Mouse (Mus musculus) yolk sac, embryonic 10.5 days (tissue): ENCODE results near the gene St3gal4.
"Not testable (repeated sequence)": the region's sequence is repeated elsewhere in the genome, so short reads cannot be mapped to it uniquely, and the experiment has no call there.

ENCODE experiments used
- DNase-seq: peaks from one replicate; pipeline ENCODE4 v3.0.0-alpha.2; 2017; ENCODE audit warnings: low spot score

Gene St3gal4

DNA sequence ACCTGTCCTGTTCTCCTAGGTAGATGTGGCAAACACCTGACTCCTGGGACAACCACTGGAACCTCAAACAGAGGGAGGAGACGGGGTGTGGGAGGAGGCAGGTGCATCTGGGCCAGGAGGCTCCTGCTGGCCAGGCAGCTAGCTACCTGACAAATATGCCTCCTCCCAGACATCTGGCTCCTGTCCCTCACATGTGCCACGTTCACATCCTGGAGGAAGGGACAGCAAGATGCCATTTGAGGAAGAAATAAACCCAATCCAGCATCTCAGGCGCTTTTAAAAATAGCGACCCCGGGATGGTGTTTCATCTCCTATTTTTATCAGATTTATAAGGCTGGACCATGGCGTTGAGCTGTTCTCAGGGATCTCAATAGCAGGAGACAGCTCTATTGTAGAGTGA is at the start of gene St3gal4:
Gene St3gal4 (minus strand): TSS at position 101 of the 400 bp plus-strand sequence.
- no peak for DNase-seq

GRCm38 (mm10) chr9:35166798-35167635 is 47.9 kb upstream of the St3gal4 start:
- peak; percentile 81 for DNase-seq

DNA sequence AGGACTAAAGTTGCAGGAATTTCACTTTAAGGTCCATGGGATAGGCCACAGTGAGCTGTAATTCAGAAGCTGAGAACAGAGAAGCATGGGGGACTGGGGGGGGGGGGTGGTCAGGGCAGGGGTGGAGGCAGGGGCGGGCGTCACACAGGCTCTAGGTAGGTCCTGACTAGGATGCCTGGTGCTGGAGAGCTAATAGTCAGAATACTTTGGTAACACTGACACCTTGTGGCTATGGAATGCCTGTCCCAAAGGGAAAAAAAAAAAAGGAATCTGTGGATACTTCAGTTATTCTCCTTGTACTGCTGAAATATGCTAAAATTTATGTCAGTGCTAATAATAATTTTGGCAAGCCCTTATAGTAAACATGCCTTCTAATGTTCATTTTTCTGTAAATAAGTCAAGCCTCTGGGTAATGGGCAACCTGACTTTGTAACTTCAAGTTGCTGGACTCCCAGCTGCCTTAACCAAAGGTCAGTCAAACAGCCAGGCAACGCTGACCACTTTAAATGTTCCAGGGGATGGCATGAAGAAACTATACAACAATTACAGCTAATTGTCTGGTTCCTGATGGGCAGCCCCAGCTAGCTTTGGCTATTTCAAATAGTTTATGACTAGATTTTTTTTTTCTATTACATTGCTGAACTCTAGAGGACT is 47.2 kb upstream of the St3gal4 start:
- DNase-seq = peak; percentile 36

- DNase-seq = no peak
These were observed 45.2 kb upstream of the St3gal4 start for GRCm38 (mm10) chr9:35164142-35164874.

- DNase-seq = no peak
These were observed 44.1 kb upstream of the St3gal4 start for GRCm38 (mm10) chr9:35163011-35163690.

DNA sequence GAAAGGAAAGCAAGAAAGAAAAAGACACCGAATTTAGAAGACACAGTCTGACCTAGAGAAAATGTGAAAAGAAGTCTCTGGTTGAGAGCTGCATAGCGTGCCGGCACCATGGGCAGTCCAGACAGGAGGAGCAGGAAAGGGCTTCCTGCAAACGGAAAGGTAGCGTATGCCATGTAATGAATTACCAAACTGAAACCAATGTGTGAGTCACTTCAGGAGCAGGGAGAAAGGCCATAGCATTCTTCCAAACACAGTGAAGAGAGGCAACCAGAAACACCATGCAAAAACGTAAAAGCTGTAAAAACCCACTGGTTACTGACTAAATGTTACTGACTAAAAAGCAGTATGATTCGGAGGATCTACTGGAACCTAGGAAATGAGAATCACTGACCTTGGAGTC is 42.7 kb upstream of the St3gal4 start:
- DNase-seq = no peak

DNA sequence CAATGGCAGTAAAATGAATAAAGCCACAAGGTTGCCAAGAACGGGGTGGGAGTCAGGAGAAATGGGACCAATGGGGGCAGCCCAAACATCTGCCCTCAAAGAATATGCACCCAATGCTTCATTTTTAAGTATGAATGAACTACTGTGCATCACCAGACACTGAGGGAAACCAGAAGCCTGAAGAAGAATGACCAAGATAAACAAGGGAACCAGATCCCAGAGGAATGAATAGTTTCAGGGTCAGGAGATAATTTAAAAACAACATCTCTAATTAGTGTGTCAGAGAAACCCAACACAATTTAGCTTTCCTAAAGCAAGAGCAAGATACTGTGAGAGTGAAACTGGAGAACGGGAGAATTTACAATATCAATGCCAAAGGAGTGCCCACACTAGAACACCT is 41.6 kb upstream of the St3gal4 start:
- no peak for DNase-seq

- no peak for DNase-seq
These were observed 39.4 kb upstream of the St3gal4 start for GRCm38 (mm10) chr9:35158477-35158876.

GRCm38 (mm10) chr9:35156862-35157261 is 37.8 kb upstream of the St3gal4 start:
- DNase-seq = no peak

GRCm38 (mm10) chr9:35156002-35156710 is 37.1 kb upstream of the St3gal4 start:
- DNase-seq = no peak

- no peak for DNase-seq
These were observed 33.9 kb upstream of the St3gal4 start for GRCm38 (mm10) chr9:35152923-35153322.

DNA sequence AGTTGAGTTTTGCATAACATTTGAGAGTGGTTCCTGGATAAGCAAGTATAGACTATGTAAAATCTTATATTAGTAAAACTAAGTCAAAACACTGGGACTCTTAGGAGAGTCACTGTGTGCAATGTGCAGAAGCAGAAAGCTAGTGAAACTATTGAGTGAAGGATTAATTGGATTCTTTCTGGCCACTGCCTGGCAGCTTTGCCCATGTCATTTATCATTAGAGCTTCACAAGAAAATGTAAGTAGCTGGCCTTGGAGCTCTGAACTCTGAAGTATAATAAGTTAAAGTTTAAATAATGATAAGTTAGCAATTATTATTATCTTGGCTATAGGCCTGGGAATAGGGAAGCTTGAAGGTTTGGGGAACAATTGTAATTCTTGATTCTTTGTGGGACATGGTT is 29.8 kb upstream of the St3gal4 start:
- not testable (repeated sequence) for DNase-seq

DNA sequence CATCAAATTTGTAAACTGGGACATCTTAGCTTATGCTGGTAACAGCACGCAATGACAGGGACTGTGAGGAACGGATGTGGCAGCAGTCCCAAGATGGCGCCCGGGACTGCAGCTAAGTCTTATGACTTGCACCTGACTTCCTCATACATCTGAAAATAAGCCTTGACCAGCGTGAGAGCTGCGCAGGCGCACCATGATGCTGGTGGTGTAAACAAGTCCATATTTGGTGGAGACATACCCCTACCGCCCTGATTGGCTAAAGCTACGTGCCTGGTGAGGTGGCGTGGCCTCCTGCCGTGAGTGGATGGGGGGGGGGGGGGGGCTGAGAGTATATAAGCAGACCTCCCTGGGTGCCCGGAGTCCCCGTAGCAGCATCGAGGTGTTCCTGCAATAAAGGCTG is 28.2 kb upstream of the St3gal4 start:
- DNase-seq = not testable (repeated sequence)

GRCm38 (mm10) chr9:35145829-35146228 is 26.8 kb upstream of the St3gal4 start:
- no peak for DNase-seq

GRCm38 (mm10) chr9:35145118-35145517 is 26.1 kb upstream of the St3gal4 start:
- DNase-seq = no peak

GRCm38 (mm10) chr9:35142221-35142620 is 23.2 kb upstream of the St3gal4 start:
- no peak for DNase-seq

GRCm38 (mm10) chr9:35139231-35139744 is 20.2 kb upstream of the St3gal4 start:
- no peak for DNase-seq

DNA sequence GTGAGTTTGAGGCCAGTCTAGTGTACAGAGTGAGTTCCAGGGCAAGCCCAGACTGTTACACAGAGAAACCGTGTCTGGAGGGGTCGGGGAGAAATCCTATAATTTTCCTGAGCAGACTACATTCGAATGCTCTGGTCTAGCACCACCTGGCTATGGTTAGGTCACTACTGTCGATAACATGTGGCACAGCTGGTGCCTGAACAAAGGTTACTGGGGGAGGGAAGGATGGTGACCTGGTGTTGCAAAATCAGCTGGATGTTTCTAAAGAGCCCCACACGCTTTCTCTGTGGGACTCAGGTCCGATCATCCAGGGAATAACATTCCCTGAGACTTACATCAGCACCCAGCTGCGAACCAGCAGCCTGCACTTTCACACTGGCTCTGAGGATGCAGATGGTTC is 19.0 kb upstream of the St3gal4 start:
- peak; percentile 58 for DNase-seq

GRCm38 (mm10) chr9:35135575-35135974 is 16.5 kb upstream of the St3gal4 start:
- DNase-seq = no peak

- no peak for DNase-seq
These were observed 12.7 kb upstream of the St3gal4 start for GRCm38 (mm10) chr9:35131637-35132397.
